Mouse (Mus musculus): ENCODE results near the gene Teddm1b. TPM values are rescaled to one million over a fixed set of nuclear protein-coding genes. Genes with fewer than 3 reads are reported as not detected.

The Teddm1b gene
- polyA plus RNA-seq, 2 experiments = 0.22 TPM; not detected in 1

GRCm38 (mm10) chr1:153897196-153897595, 23.1 kb downstream of the Teddm1b start:
- Histone ChIP-seq H3K36me3 (ENCODE audit: control insufficient read depth, insufficient read depth, low read length) (no peaks in the 10 kb centered on the region), H3K27ac (replicated peaks; ENCODE audit: low read depth, low read length) (no peak overlapping the region), H3K9me3 (ENCODE audit: control insufficient read depth, low read length) (no peaks in the 10 kb centered on the region), H3K4me2 (replicated peaks; ENCODE audit: low read depth, low read length, severe bottlenecking) (no peak overlapping the region), H3K27me3 (ENCODE audit: control insufficient read depth, insufficient read depth, low read length) (no peaks in the 10 kb centered on the region), H3K4me1 (ENCODE audit: control insufficient read depth, insufficient read depth, low read length) (0 out of 2 replicates have a peak, but pooled peaks cover 2% of the 10 kb centered on the region), H3K9ac (ENCODE audit: low read depth, low read length, severe bottlenecking) (no peak overlapping the region), H3K4me3 (replicated peaks; ENCODE audit: low read length) (no peak overlapping the region)
- DNase-seq (ENCODE audit: low spot score) (no peak), ATAC-seq (ENCODE audit: low FRiP score, low read depth) (no peak)
- no peak for TF ChIP-seq POLR2A (IDR thresholded peaks at IDR 0.05; ENCODE audit: borderline replicate concordance, extremely low read depth, insufficient read depth, insufficient read length)
- 79% methylated on average over 8 of the region's 8 CpGs for WGBS

GRCm38 (mm10) chr1:153898989-153899730, 25.0 kb downstream of the Teddm1b start:
- ATAC-seq (ENCODE audit: low FRiP score, low read depth) (peak; percentile 48), DNase-seq (ENCODE audit: low spot score) (no peak)
- Histone ChIP-seq H3K4me3 (replicated peaks; ENCODE audit: low read length) (peak overlapping the region; percentile 81), H3K4me2 (replicated peaks; ENCODE audit: low read depth, low read length, severe bottlenecking) (peak overlapping the region; percentile 60), H3K27me3 (ENCODE audit: control insufficient read depth, insufficient read depth, low read length) (no peaks in the 10 kb centered on the region), H3K36me3 (ENCODE audit: control insufficient read depth, insufficient read depth, low read length) (peaks cover 15% of the 10 kb centered on the region), H3K4me1 (ENCODE audit: control insufficient read depth, insufficient read depth, low read length) (0 out of 2 replicates have a peak, but pooled peaks cover 2% of the 10 kb centered on the region), H3K27ac (replicated peaks; ENCODE audit: low read depth, low read length) (peak overlapping the region; percentile 90), H3K9me3 (ENCODE audit: control insufficient read depth, low read length) (no peaks in the 10 kb centered on the region), H3K9ac (ENCODE audit: low read depth, low read length, severe bottlenecking) (peak overlapping the region; percentile 85)
- TF ChIP-seq POLR2A (IDR thresholded peaks at IDR 0.05; ENCODE audit: borderline replicate concordance, extremely low read depth, insufficient read depth, insufficient read length) = no peak; the same call in 1 of the 2 replicates
- 17% methylated on average over 22 of the region's 22 CpGs for WGBS

GRCm38 (mm10) chr1:153899731-153900380, 25.7 kb downstream of the Teddm1b start, which contains the start of the genes Glul and Teddm2:
Gene Glul (plus strand): TSS chr1:153899944.
Gene Teddm2 (minus strand): TSS chr1:153900228.
- TF ChIP-seq POLR2A (IDR thresholded peaks at IDR 0.05; ENCODE audit: borderline replicate concordance, extremely low read depth, insufficient read depth, insufficient read length) = peak; percentile 96; the same call in 1 of the 2 replicates
- ATAC-seq (ENCODE audit: low FRiP score, low read depth) (peak; percentile 96), DNase-seq (ENCODE audit: low spot score) (peak; percentile 97)
- Histone ChIP-seq H3K27me3 (ENCODE audit: control insufficient read depth, insufficient read depth, low read length) (no peaks in the 10 kb centered on the region), H3K4me1 (ENCODE audit: control insufficient read depth, insufficient read depth, low read length) (0 out of 2 replicates have a peak, but pooled peaks cover 2% of the 10 kb centered on the region), H3K4me2 (replicated peaks; ENCODE audit: low read depth, low read length, severe bottlenecking) (peak within 1 kb of the TSS; percentile 60), H3K9me3 (ENCODE audit: control insufficient read depth, low read length) (no peaks in the 10 kb centered on the region), H3K27ac (replicated peaks; ENCODE audit: low read depth, low read length) (peak within 1 kb of the TSS; percentile 90), H3K36me3 (ENCODE audit: control insufficient read depth, insufficient read depth, low read length) (peaks cover 22% of the 10 kb centered on the region), H3K4me3 (replicated peaks; ENCODE audit: low read length) (peak within 1 kb of the TSS; percentile 81), H3K9ac (ENCODE audit: low read depth, low read length, severe bottlenecking) (peak within 1 kb of the TSS; percentile 85)
- WGBS = under 1% methylated on average over 40 of the region's 51 CpGs

- Histone ChIP-seq H3K27ac (replicated peaks; ENCODE audit: low read depth, low read length) (peak overlapping the region; percentile 90), H3K36me3 (ENCODE audit: control insufficient read depth, insufficient read depth, low read length) (peaks cover 27% of the 10 kb centered on the region), H3K4me1 (ENCODE audit: control insufficient read depth, insufficient read depth, low read length) (no peaks in the 10 kb centered on the region), H3K27me3 (ENCODE audit: control insufficient read depth, insufficient read depth, low read length) (no peaks in the 10 kb centered on the region), H3K4me3 (replicated peaks; ENCODE audit: low read length) (peak overlapping the region; percentile 81), H3K4me2 (replicated peaks; ENCODE audit: low read depth, low read length, severe bottlenecking) (peak overlapping the region; percentile 60), H3K9me3 (ENCODE audit: control insufficient read depth, low read length) (no peaks in the 10 kb centered on the region), H3K9ac (ENCODE audit: low read depth, low read length, severe bottlenecking) (peak overlapping the region; percentile 85)
- TF ChIP-seq POLR2A (IDR thresholded peaks at IDR 0.05; ENCODE audit: borderline replicate concordance, extremely low read depth, insufficient read depth, insufficient read length) = no peak
- under 1% methylated on average over 31 of the region's 36 CpGs for WGBS
- ATAC-seq (ENCODE audit: low FRiP score, low read depth) (peak; percentile 7), DNase-seq (ENCODE audit: low spot score) (no peak)
Observed at GRCm38 (mm10) chr1:153900381-153900780, 26.2 kb downstream of the Teddm1b start.

Data from limb, embryonic 14.5 days (tissue).